Mouse (Mus musculus): ENCODE data around the gene Fam131b.

The Fam131b gene

GRCm38 (mm10) chr6:42324482-42325267, at the start of gene Fam131b:
Gene Fam131b (minus strand): TSS chr6:42324643.
- DNase-seq = peak; percentile 79

DNA sequence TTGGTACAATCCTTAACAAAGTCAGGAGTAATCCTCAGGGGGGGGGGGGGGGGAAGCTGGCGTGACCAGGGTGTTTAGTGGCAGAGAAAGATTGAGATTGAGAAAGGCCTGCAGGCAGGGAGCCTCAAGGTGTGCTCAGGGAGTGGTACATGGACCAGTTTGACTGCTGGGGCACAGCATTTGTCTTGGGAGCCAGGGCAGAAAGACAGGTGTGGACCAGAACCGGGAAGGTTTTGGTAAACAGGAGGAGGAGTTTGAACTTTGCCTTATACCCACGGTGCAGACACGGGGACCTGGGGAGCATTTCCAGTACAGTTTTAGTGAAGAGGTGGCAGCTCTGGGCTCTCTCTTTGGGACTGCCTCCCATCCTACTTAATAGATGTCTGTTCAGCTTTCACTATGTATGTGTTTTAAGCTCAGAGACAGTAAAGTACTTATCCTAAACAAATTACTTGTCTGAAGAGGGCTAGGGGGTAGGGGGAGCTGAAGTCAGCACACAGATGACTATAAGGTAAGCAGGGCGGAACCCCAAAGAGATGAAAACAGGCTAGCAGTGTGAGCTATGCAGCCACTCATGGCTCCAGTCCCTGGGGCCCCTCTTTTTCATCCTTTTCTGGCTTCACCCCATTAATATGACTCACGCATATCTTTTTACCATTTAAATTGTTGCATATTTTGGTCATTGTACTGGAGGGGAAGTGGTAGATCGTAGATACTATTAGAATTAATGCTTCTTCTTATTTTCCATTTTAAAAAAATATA, 49.4 kb upstream of the Fam131b start:
- no peak for DNase-seq

GRCm38 (mm10) chr6:42372816-42373547, 48.5 kb upstream of the Fam131b start, which contains the start of gene Epha1:
Gene Epha1 (minus strand): TSS chr6:42373268.
- peak; percentile 74 for DNase-seq

DNA sequence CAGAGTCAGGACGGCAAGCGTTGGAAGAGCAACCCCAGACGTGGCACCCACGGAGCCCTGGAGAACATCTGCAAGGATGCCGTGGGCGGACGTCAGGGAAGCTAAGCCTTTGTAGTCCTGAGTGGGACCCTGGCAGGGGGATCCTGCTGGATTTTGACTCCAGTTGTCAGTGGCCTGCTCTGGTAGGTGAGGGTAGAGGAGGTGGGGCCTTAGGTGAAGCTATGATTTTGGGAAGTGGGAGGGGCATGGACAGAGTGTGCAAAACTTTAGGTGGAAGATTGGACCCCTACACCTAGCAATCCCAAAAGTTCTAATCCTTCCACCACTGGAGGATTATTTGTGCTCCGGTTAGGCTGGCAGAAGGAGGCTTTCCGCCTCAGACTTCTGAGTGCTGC, 48.0 kb upstream of the Fam131b start:
- DNase-seq = no peak

GRCm38 (mm10) chr6:42372001-42372400, 47.6 kb upstream of the Fam131b start:
- DNase-seq = no peak

GRCm38 (mm10) chr6:42370630-42371363, 46.4 kb upstream of the Fam131b start:
- no peak for DNase-seq

DNA sequence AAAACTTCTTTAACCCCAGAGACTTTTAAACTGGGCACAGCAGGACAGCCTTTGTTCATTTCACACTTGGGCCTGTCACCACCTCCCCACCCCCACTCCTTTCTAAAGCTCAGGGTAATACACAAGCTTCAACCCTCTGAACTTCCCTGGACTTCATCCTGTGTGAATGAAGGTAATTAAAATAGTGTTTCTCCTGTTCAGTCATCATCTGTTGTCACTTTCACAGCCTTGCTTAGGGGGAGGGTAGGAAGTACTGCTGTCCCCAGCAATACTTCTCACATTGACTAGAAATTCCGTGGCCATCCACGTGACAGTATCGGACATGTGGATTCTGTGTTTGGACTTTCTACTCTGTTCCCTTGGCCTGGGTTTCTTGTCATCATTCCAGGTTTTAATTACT, 45.4 kb upstream of the Fam131b start:
- DNase-seq = peak; percentile 53

DNA sequence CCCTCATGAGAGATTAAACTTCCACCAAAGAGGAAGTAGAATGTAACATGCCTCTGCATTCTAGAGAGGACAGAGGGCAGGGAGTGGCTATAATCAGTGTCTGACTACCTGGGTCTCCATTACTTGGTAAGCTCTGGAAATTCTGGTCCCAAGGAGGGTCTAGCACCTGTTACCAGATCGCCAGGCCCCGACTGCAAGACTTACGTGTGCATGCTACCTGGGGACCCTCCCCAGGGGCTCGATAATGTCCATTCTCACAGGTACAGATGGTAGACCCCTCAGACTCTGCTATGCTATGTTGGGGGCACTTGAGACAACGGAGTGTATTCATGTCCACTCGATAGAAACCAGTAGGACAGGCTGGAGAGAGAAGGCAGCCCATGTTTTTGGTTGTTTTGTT, 40.8 kb upstream of the Fam131b start:
- no peak for DNase-seq

DNA sequence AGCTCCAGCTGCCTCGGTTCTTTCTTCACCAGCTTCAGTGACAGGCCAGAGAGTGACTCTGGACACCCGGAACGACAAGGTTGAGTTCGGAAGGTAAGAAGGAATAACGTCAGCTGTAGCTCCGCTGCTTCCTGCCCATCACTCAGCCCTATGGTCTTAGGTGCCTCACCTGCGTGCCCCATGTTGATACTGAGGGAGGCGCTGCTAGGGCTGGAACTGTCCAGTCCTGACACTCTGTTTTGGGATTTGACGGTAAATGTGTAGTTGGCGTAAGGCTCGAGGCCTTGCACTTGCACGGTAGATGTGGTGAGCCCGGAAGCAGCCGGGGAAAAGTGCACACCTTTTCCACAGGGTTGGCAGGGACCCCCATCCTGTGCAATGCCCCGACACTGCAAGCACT, 40.2 kb upstream of the Fam131b start:
- DNase-seq = no peak

DNA sequence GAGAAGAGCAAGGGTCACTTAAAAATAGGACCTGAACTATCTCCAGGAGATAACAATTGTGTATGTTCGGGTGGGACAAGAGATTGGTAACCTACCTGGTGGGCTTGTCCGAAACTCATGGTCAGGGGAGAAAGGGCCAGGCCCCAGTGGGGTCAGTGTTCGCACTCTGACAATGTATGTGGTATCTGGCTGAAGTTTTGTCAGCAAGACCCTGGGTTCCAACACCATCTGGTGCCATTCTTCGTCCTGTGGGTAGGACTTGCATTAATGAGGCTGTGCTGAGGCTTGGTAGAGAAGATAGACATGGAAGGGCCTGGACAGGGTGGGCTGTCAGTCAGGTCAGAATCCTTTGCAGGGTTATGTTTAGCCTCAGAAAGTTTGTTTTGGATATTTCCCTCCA, 39.6 kb upstream of the Fam131b start:
- DNase-seq = no peak

DNA sequence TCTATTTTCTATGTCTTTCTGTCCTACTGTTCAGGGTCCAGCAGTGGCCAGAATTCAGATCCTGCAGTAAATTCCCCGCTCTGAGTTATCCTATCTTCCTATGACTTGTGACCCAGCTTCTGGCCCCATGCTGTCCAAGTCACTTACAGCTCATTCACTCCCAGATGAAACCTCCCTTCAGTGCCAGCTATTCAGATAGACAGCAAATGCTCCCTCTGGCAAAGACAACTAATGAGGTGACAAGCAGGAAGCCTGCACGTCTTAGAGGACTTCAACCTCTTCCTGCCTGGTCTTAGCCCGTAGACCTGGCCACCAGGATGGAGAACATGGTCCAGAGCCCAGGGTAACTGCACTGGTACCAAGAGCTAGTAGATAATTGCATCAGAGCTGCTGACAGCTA, 38.5 kb upstream of the Fam131b start:
- no peak for DNase-seq

- DNase-seq = no peak
These were observed 38.1 kb upstream of the Fam131b start for GRCm38 (mm10) chr6:42362497-42362896.

DNA sequence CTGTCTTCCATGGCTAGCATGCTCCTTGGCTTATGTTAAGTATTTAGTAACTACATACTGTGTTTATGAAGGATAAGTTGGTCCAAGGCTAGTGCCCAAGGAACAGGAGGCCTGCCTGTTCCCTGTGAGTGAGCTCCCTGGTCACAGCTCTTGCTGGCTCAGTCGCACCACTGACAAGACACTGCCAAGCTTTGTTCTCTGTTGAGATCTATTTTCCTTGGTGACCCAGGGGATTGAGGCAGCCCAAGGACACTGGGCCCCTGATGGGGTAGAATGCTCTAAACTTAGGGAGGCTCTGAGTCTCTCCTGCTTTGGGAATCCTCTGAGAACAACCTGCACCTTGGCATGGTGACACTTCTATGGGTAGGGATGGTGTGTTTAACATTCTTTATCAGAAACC, 37.6 kb upstream of the Fam131b start:
- no peak for DNase-seq

DNA sequence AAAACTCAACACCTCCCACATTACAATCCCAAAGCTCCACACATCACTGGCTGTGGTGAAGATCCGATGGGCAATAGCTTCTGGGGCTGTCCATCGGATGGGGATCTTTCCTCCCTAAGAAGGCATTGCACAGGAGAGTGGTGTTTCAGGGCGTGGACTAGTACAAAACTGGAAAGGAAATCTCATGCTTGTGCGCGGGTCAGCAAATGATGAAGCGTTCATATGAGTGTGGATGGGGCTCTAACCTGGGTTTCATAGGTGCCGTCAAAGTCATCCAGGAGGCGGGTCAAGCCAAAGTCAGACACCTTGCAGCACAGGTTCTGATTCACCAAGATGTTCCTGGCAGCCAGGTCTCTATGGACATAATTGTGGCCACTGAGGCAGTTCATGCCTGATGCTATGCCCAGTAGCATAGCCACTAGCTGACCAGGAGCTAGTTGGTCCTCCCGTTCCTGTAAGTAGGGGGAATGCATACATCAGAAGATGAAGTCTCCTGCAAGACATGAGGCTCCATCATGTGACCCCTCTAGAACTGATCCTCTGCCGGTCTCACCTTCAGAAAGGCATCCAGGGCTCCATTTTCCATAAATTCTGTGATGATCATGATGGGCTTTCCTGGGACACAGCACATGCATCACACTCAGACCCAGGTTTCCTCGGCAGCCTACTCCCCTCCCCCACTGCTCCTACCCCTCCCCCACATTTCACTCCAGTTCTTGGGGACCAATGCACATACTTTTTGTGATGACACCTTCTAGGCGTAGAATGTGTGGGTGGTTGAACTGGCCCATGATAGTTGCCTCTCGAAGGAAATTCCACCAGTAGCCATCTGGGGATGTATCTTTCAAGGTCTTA, 36.8 kb upstream of the Fam131b start:
- DNase-seq = no peak

- no peak for DNase-seq
These were observed 35.9 kb upstream of the Fam131b start for GRCm38 (mm10) chr6:42360231-42360840.

DNA sequence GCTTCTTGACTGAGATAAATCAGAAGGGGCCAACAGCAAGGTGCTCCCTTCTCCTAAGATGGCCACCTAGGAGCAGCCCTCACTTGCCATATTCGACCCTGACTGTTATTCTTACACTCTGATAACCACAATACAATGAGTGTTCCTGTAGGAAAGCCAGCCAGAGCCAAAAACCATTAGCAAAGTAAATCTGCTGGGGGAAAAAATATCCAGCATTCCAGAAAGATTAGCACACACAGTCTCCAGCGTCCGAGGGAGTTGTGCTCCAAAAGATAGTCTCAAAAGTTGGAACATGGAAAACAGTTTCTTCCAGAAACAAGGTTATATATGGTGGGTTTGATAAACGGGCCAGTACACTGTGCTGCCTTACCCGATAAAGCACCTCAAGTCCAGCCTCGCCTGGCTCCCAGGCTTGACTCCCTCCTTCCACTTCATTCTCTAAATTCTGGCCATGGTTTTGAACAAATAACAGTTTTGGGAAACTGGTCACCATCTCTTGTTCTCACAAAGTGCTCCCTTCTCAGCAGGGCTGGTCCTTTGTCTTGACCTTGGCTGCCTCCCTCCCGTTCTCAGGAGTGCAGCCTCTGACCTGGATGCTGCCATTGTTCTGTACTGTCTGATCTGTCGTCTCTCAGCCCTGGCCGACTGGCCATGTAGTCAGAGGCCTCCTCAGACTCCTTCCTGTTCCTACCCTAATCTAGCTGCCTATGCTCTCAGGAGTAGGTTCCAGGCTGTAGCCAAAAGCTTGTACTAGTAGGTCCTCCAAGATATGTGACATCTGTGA, 35.1 kb upstream of the Fam131b start:
- DNase-seq = no peak

DNA sequence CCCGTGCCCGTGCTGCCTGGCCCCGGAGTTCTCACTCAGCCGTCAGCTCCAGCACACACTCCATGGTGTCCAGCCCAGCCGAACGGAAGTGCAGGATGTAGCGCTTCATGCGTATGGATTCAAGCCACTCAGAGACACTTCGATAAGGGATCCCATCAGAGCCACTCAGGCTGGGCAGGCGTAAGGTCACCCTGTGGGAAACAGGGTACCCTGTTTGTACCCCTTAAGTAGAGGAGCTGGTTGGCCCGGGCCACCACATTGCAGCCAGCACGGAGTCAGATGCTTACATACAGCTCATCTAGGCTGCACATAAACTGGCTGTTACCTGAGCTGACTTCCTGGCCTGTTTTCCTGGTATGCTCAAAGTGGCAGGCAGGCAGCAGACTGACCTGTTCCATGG, 34.5 kb upstream of the Fam131b start:
- DNase-seq = no peak

- no peak for DNase-seq
These were observed 33.5 kb upstream of the Fam131b start for GRCm38 (mm10) chr6:42357901-42358300.

- no peak for DNase-seq
These were observed 32.5 kb upstream of the Fam131b start for GRCm38 (mm10) chr6:42356913-42357312.

- DNase-seq = no peak
These were observed 31.6 kb upstream of the Fam131b start for GRCm38 (mm10) chr6:42355794-42356600.

All from embryo, embryonic 11 days (tissue).